Mouse (Mus musculus) myocyte (in vitro differentiated cells): ENCODE data around the gene Clps. TPM values are rescaled to one million over a fixed set of nuclear protein-coding genes. Genes with fewer than 3 reads are reported as not detected.

Experiments used
- H3K27me3 ChIP-seq: one replicate; pipeline ENCODE4 v1.6.1; 2011; ENCODE audit not compliant: control insufficient read depth, insufficient read depth, insufficient read length
- H3K36me3 ChIP-seq: one replicate; pipeline ENCODE4 v1.6.1; 2011; ENCODE audit not compliant: control insufficient read depth, insufficient read depth
- H3K4me2 ChIP-seq: one replicate; pipeline ENCODE4 v1.6.1; 2011; ENCODE audit warnings: low read depth, control low read depth
- H3K4me3 ChIP-seq: one replicate; pipeline ENCODE4 v1.5.1; 2011; ENCODE audit warnings: mild to moderate bottlenecking, control low read depth, moderate library complexity
- H3K79me2 ChIP-seq: one replicate; pipeline ENCODE4 v1.6.1; 2011; ENCODE audit not compliant: control insufficient read depth, insufficient read depth
- H3ac ChIP-seq: one replicate; pipeline ENCODE4 v1.6.1; 2011; ENCODE audit not compliant: control insufficient read depth, insufficient read length
- CEBPB ChIP-seq: IDR thresholded peaks from 2 replicates; pipeline ENCODE4 v1.6.1; 2011; ENCODE audit warnings: mild to moderate bottlenecking, moderate library complexity; ENCODE audit not compliant: poor library complexity, insufficient read depth, severe bottlenecking
- E2F4 ChIP-seq: IDR thresholded peaks from one replicate; pipeline ENCODE4 v1.6.1; 2011; ENCODE audit warnings: mild to moderate bottlenecking, control low read depth, moderate library complexity; ENCODE audit not compliant: insufficient read depth
- MAX ChIP-seq: IDR thresholded peaks from one replicate; pipeline ENCODE4 v1.6.1; 2011; ENCODE audit warnings: low read depth, mild to moderate bottlenecking, control low read depth
- MYOD1 ChIP-seq, 3 experiments: IDR thresholded peaks; one replicate each; pipeline ENCODE4 v1.6.1; 2011; ENCODE audit warnings: control low read depth in 2 of 3, low read depth in 2 of 3, mild to moderate bottlenecking in 2 of 3, moderate library complexity in 1 of 3; ENCODE audit not compliant: insufficient read length in 2 of 3, control insufficient read depth in 1 of 3
- MYOG ChIP-seq, 3 experiments: IDR thresholded peaks; one replicate each; pipeline ENCODE4 v1.6.1; 2011; ENCODE audit warnings: control low read depth in 2 of 3, low read depth in 2 of 3, mild to moderate bottlenecking in 2 of 3; ENCODE audit not compliant: insufficient read length in 2 of 3, control insufficient read depth in 1 of 3, insufficient read depth in 1 of 3
- POLR2A ChIP-seq: IDR thresholded peaks from one replicate; pipeline ENCODE4 v1.6.1; 2011; ENCODE audit warnings: low read depth, mild to moderate bottlenecking, control low read depth, moderate library complexity; ENCODE audit not compliant: insufficient read length
- POLR2AphosphoS2 ChIP-seq: IDR thresholded peaks from one replicate; pipeline ENCODE4 v1.6.1; 2011; ENCODE audit warnings: low read depth, control low read depth; ENCODE audit not compliant: insufficient read length
- REST ChIP-seq: IDR thresholded peaks from one replicate; pipeline ENCODE4 v1.6.1; 2011; ENCODE audit warnings: mild to moderate bottlenecking, control low read depth, moderate library complexity; ENCODE audit not compliant: insufficient read depth, insufficient read length
- SRF ChIP-seq: IDR thresholded peaks from one replicate; pipeline ENCODE4 v1.6.1; 2011; ENCODE audit warnings: low read depth; ENCODE audit not compliant: control insufficient read depth, insufficient read length
- TCF12 ChIP-seq: IDR thresholded peaks from one replicate; pipeline ENCODE4 v1.6.1; 2011; ENCODE audit warnings: mild to moderate bottlenecking, control low read depth; ENCODE audit not compliant: poor library complexity, insufficient read depth, severe bottlenecking
- TCF3 ChIP-seq: IDR thresholded peaks from one replicate; pipeline ENCODE4 v1.6.1; 2011; ENCODE audit warnings: low read depth, control low read depth; ENCODE audit not compliant: insufficient read length
- USF1 ChIP-seq: IDR thresholded peaks from one replicate; pipeline ENCODE4 v1.6.1; 2011; ENCODE audit warnings: low read depth, mild to moderate bottlenecking, control low read depth, moderate library complexity
- polyA plus RNA-seq: library from polyadenylated mRNA; unstranded; fragments of >200 nt; fragmentation: generic; extraction: Trizol; gene quantifications from one replicate; pipeline ENCODE4 v1.2.1, GENCODE M21; 2012; ENCODE audit warnings: missing spikeins

Gene Clps
- polyA plus RNA-seq: not detected

DNA sequence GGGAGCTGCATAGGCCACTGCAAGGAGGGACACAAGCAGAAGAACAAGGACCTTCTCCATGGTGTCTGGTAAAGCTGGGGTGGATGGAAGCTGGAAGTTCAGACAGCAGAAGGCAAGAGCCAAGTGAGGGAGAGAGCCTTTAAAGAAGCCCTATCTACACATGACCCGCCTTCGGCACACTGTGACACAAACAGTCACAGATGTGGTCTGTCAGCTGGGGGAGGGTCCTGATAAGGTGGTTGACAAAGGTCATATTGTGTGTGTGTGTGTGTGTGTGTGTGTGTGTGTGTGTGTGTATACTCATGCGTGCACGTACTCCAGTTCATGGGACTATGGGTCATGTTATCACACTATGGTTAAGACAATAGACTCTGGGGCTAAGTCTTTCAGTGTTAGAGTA is at the start of gene Clps:
Gene Clps (minus strand): TSS at position 169 of the 400 bp plus-strand sequence.
- Histone ChIP-seq H3K4me3 (no peak within 1 kb of the TSS), H3K79me2 (no peaks in the 10 kb centered on the region), H3ac (no peak within 1 kb of the TSS), H3K27me3 (peaks cover 30% of the 10 kb centered on the region), H3K4me2 (no peak within 1 kb of the TSS), H3K36me3 (no peaks in the 10 kb centered on the region)
- TF ChIP-seq E2F4: no peak
- no peak for TF ChIP-seq POLR2A
- TF ChIP-seq REST: no peak
- TF ChIP-seq TCF12: no peak
- no peak for TF ChIP-seq MYOG (IDR thresholded peaks at IDR 0.05; ENCODE audit: control insufficient read depth in 1 of 3, insufficient read depth in 1 of 3, insufficient read length in 2 of 3, low read depth in 2 of 3)
- TF ChIP-seq MYOD1 (IDR thresholded peaks at IDR 0.05; ENCODE audit: control insufficient read depth in 1 of 3, insufficient read length in 2 of 3, low read depth in 2 of 3): no peak
- no peak for TF ChIP-seq SRF
- TF ChIP-seq MAX: no peak
- no peak for TF ChIP-seq POLR2AphosphoS2
- TF ChIP-seq TCF3: no peak
- TF ChIP-seq USF1: no peak
- no peak for TF ChIP-seq CEBPB

GRCm38 (mm10) chr17:28609543-28609942 is 49.0 kb upstream of the Clps start:
- Histone ChIP-seq H3K4me2 (no peak overlapping the region), H3K27me3 (no peaks in the 10 kb centered on the region), H3K36me3 (peaks cover 23% of the 10 kb centered on the region), H3K79me2 (peaks cover 47% of the 10 kb centered on the region), H3K4me3 (no peak overlapping the region), H3ac (no peak overlapping the region)
- TF ChIP-seq POLR2AphosphoS2: no peak

- H3K27me3 ChIP-seq: no peaks in the 10 kb centered on the region
- H3K4me2 ChIP-seq: no peak overlapping the region
- H3K79me2 ChIP-seq: no peaks in the 10 kb centered on the region
- no peak overlapping the region for H3ac ChIP-seq
- no peak overlapping the region for H3K4me3 ChIP-seq
- H3K36me3 ChIP-seq: peaks cover 42% of the 10 kb centered on the region
- TF ChIP-seq MAX: no peak
- TF ChIP-seq USF1: no peak
- TF ChIP-seq SRF: no peak
- no peak for TF ChIP-seq POLR2A
- no peak for TF ChIP-seq TCF3
- TF ChIP-seq REST: no peak
- TF ChIP-seq CEBPB: no peak
- TF ChIP-seq MYOD1 (IDR thresholded peaks at IDR 0.05; ENCODE audit: control insufficient read depth in 1 of 3, insufficient read length in 2 of 3, low read depth in 2 of 3): no peak
- TF ChIP-seq POLR2AphosphoS2: no peak
- TF ChIP-seq MYOG (IDR thresholded peaks at IDR 0.05; ENCODE audit: control insufficient read depth in 1 of 3, insufficient read depth in 1 of 3, insufficient read length in 2 of 3, low read depth in 2 of 3): no peak
- TF ChIP-seq TCF12: no peak
- no peak for TF ChIP-seq E2F4
These were observed 41.1 kb upstream of the Clps start for GRCm38 (mm10) chr17:28601557-28602250.

GRCm38 (mm10) chr17:28600780-28601179 is 40.2 kb upstream of the Clps start:
- TF ChIP-seq E2F4 (no peak), POLR2AphosphoS2 (no peak), MAX (no peak), TCF12 (no peak), MYOG (IDR thresholded peaks at IDR 0.05; ENCODE audit: control insufficient read depth in 1 of 3, insufficient read depth in 1 of 3, insufficient read length in 2 of 3, low read depth in 2 of 3) (no peak), MYOD1 (IDR thresholded peaks at IDR 0.05; ENCODE audit: control insufficient read depth in 1 of 3, insufficient read length in 2 of 3, low read depth in 2 of 3) (no peak), SRF (no peak), POLR2A (no peak), USF1 (no peak), REST (no peak), TCF3 (no peak), CEBPB (no peak)
- peaks cover 34% of the 10 kb centered on the region for H3K36me3 ChIP-seq
- H3K4me3 ChIP-seq: no peak overlapping the region
- no peak overlapping the region for H3K4me2 ChIP-seq
- H3K79me2 ChIP-seq: no peaks in the 10 kb centered on the region
- no peaks in the 10 kb centered on the region for H3K27me3 ChIP-seq
- no peak overlapping the region for H3ac ChIP-seq

- Histone ChIP-seq H3K79me2 (no peaks in the 10 kb centered on the region), H3K4me3 (no peak overlapping the region), H3K36me3 (peaks cover 30% of the 10 kb centered on the region), H3K4me2 (no peak overlapping the region), H3K27me3 (no peaks in the 10 kb centered on the region), H3ac (no peak overlapping the region)
- TF ChIP-seq MYOD1 (IDR thresholded peaks at IDR 0.05; ENCODE audit: control insufficient read depth in 1 of 3, insufficient read length in 2 of 3, low read depth in 2 of 3) (peak in 1 of 3 experiments; percentile 44), SRF (no peak), TCF12 (no peak), POLR2A (no peak), TCF3 (no peak), MAX (no peak), MYOG (IDR thresholded peaks at IDR 0.05; ENCODE audit: control insufficient read depth in 1 of 3, insufficient read depth in 1 of 3, insufficient read length in 2 of 3, low read depth in 2 of 3) (peak in 1 of 3 experiments; percentile 61)
These were observed 33.4 kb upstream of the Clps start for GRCm38 (mm10) chr17:28593965-28594364.
